Mouse (Mus musculus): Measurements from ENCODE around the gene A730015C16Rik.

Gene A730015C16Rik

GRCm38 (mm10) chr4:108826643-108827042 lies 21.8 kb downstream of the A730015C16Rik start:
- no peak for DNase-seq

- DNase-seq: no peak
Observed at GRCm38 (mm10) chr4:108826096-108826495, 22.3 kb downstream of the A730015C16Rik start.

DNA sequence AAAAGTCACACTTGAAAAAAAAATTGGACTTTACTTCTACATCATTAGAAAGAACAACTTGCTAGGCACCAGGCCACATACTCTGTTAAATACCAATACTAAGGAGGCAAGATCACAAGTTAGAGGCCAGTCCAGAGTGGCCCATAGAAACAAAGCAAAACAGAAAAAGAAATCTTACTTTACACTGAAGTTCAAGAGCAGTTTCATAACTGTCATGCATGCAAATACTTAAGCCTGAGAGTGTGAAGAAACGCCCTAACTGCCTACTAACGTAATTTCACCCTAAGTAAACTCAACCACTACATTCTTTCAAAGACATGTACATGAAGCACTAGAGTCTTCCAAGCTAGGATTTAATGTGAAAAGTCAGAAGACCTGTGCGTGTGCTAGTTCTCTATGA lies 22.7 kb downstream of the A730015C16Rik start:
- DNase-seq: no peak

GRCm38 (mm10) chr4:108811550-108811949 lies 36.9 kb downstream of the A730015C16Rik start:
- DNase-seq: no peak

- no peak for DNase-seq
Observed at GRCm38 (mm10) chr4:108811142-108811541, 37.3 kb downstream of the A730015C16Rik start.

DNA sequence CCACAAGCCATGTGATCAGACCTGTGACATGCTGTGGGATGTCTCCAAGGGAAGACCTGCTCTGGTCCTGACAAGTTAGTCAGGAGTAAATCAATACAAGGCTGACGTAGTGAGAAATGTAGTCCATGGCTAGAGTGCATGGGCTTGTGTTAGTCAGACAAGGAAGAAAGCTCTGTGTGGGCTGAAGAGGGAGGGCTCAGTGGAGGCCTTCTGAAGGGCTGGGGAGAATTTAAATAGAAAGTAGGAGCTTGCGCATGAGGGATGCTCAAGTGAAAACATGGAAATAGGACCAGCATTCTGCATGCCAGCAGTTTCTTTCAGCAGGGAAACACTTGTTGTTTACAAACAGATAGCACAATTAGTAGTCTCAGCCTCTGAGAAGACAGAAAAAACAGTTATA lies 44.9 kb downstream of the A730015C16Rik start:
- DNase-seq: no peak

GRCm38 (mm10) chr4:108798083-108798830 lies 50.2 kb downstream of the A730015C16Rik start:
- DNase-seq: peak; percentile 47
